Mouse (Mus musculus) midbrain, embryonic 13.5 days (tissue): ENCODE data around the gene Fshr. TPM values are rescaled to one million over a fixed set of nuclear protein-coding genes. Genes with fewer than 3 reads are reported as not detected.
"Not testable (repeated sequence)": the region's sequence is repeated elsewhere in the genome, so short reads cannot be mapped to it uniquely, and the experiment has no call there.

ENCODE experiments used
- ATAC-seq: fragments of 200-750 bp; cut with Nextera tagmentation; 2 replicates; pipeline ENCODE4 v1.8.0; 2017; ENCODE audit warnings: mild to moderate bottlenecking, moderate TSS enrichment, moderate library complexity
- H3K27ac ChIP-seq: fragments of 300-500 bp; sonication (generic); 2 replicates; pipeline ENCODE4 v1.5.1; 2015; ENCODE audit warnings: inconsistent platforms, mild to moderate bottlenecking, moderate library complexity
- H3K27me3 ChIP-seq: fragments of 300-500 bp; sonication (generic); 2 replicates; pipeline ENCODE4 v1.6.1; 2015; ENCODE audit warnings: mild to moderate bottlenecking, inconsistent platforms
- H3K36me3 ChIP-seq: fragments of 300-500 bp; sonication (generic); 2 replicates; pipeline ENCODE4 v1.6.1; 2015; ENCODE audit warnings: mild to moderate bottlenecking, inconsistent platforms
- H3K4me1 ChIP-seq: fragments of 300-500 bp; sonication (generic); replicated peaks from 2 replicates; pipeline ENCODE4 v1.6.1; 2015; ENCODE audit warnings: inconsistent platforms
- H3K4me2 ChIP-seq: fragments of 300-500 bp; sonication (generic); replicated peaks from 2 replicates; pipeline ENCODE4 v1.6.1; 2015; ENCODE audit warnings: moderate library complexity, mild to moderate bottlenecking, inconsistent platforms
- H3K4me3 ChIP-seq: fragments of 300-500 bp; sonication (generic); replicated peaks from 2 replicates; pipeline ENCODE4 v1.5.1; 2015; ENCODE audit warnings: mild to moderate bottlenecking, inconsistent platforms
- H3K9ac ChIP-seq: fragments of 300-500 bp; sonication (generic); replicated peaks from 2 replicates; pipeline ENCODE4 v1.6.1; 2015; ENCODE audit warnings: mild to moderate bottlenecking, inconsistent platforms
- H3K9me3 ChIP-seq: fragments of 300-500 bp; sonication (generic); 2 replicates; pipeline ENCODE4 v1.6.1; 2016; ENCODE audit warnings: mild to moderate bottlenecking, inconsistent platforms
- WGBS: fragments of 180-500 bp; shearing (Covaris S2); methylation state at CpG from one replicate; pipeline ENCODE4 v1.1.7; 2015; 5-methylcytosine and 5-hydroxymethylcytosine counted together
- polyA plus RNA-seq: library from polyadenylated mRNA; unstranded; fragments of >200 nt; fragmentation: Nextera tagmentation; extraction: Ambion mirVana; gene quantifications from 2 replicates; pipeline ENCODE4 v1.2.1, GENCODE M21; 2015

The Fshr gene
- not detected in 2 replicates for polyA plus RNA-seq

- Histone ChIP-seq H3K4me1 (no peaks in the 10 kb centered on the region), H3K36me3 (no peaks in the 10 kb centered on the region), H3K9me3 (no peaks in the 10 kb centered on the region), H3K27me3 (no peaks in the 10 kb centered on the region), H3K9ac (no peak within 1 kb of the TSS), H3K4me3 (no peak within 1 kb of the TSS), H3K4me2 (no peak within 1 kb of the TSS), H3K27ac (no peak within 1 kb of the TSS)
- no peak for ATAC-seq
- WGBS: 90% methylated on average over 6 of the region's 6 CpGs
Observed at GRCm38 (mm10) chr17:89200575-89200974, at the start of gene Fshr. Fshr (minus strand) TSS chr17:89200675.

GRCm38 (mm10) chr17:89202181-89202580, 1.7 kb upstream of the Fshr start:
- 84% methylated on average over 6 of the region's 6 CpGs for WGBS
- Histone ChIP-seq H3K4me3 (no peak overlapping the region), H3K4me2 (no peak overlapping the region), H3K27ac (no peak overlapping the region), H3K36me3 (no peaks in the 10 kb centered on the region), H3K9ac (no peak overlapping the region), H3K27me3 (no peaks in the 10 kb centered on the region), H3K4me1 (no peaks in the 10 kb centered on the region), H3K9me3 (no peaks in the 10 kb centered on the region)
- ATAC-seq: no peak

GRCm38 (mm10) chr17:89173545-89173944, 26.9 kb downstream of the Fshr start:
- H3K9me3 ChIP-seq: no peaks in the 10 kb centered on the region
- no peak overlapping the region for H3K4me2 ChIP-seq
- no peak overlapping the region for H3K4me3 ChIP-seq
- no peak overlapping the region for H3K27ac ChIP-seq
- no peaks in the 10 kb centered on the region for H3K4me1 ChIP-seq
- ATAC-seq: no peak
- no peak overlapping the region for H3K9ac ChIP-seq
- H3K36me3 ChIP-seq: no peaks in the 10 kb centered on the region
- no peaks in the 10 kb centered on the region for H3K27me3 ChIP-seq
- WGBS: 93% methylated on average over 1 of the region's 1 CpGs

- Histone ChIP-seq H3K27ac (no peak overlapping the region), H3K36me3 (no peaks in the 10 kb centered on the region), H3K9me3 (no peaks in the 10 kb centered on the region), H3K9ac (no peak overlapping the region), H3K27me3 (no peaks in the 10 kb centered on the region), H3K4me1 (no peaks in the 10 kb centered on the region), H3K4me3 (no peak overlapping the region), H3K4me2 (no peak overlapping the region)
- no peak for ATAC-seq
Observed at GRCm38 (mm10) chr17:89164773-89165172, 35.7 kb downstream of the Fshr start.

- 99% methylated on average over 3 of the region's 3 CpGs for WGBS
- Histone ChIP-seq H3K36me3 (no peaks in the 10 kb centered on the region), H3K27me3 (no peaks in the 10 kb centered on the region), H3K9ac (no peak overlapping the region), H3K4me3 (no peak overlapping the region), H3K4me2 (no peak overlapping the region), H3K9me3 (no peaks in the 10 kb centered on the region), H3K27ac (no peak overlapping the region), H3K4me1 (no peaks in the 10 kb centered on the region)
- no peak for ATAC-seq
Observed at GRCm38 (mm10) chr17:89162475-89162874, 38.0 kb downstream of the Fshr start.

- not testable (repeated sequence) for H3K4me1 ChIP-seq, H3K27me3 ChIP-seq, H3K4me3 ChIP-seq, H3K9ac ChIP-seq, H3K27ac ChIP-seq, H3K4me2 ChIP-seq, H3K36me3 ChIP-seq, H3K9me3 ChIP-seq, ATAC-seq
- WGBS: 91% methylated on average over 3 of the region's 3 CpGs
Observed at GRCm38 (mm10) chr17:89159343-89159742, 41.1 kb downstream of the Fshr start.

- Histone ChIP-seq H3K27me3 (no peaks in the 10 kb centered on the region), H3K36me3 (no peaks in the 10 kb centered on the region), H3K4me1 (no peaks in the 10 kb centered on the region), H3K27ac (no peak overlapping the region), H3K4me3 (no peak overlapping the region), H3K9ac (no peak overlapping the region), H3K9me3 (no peaks in the 10 kb centered on the region), H3K4me2 (no peak overlapping the region)
- WGBS: 85% methylated on average over 6 of the region's 6 CpGs
- ATAC-seq: no peak
Observed at GRCm38 (mm10) chr17:89144806-89145205, 55.7 kb downstream of the Fshr start.

GRCm38 (mm10) chr17:89120023-89120422, 80.5 kb downstream of the Fshr start:
- Histone ChIP-seq H3K36me3 (no peaks in the 10 kb centered on the region), H3K4me3 (no peak overlapping the region), H3K4me2 (no peak overlapping the region), H3K4me1 (no peaks in the 10 kb centered on the region), H3K27me3 (no peaks in the 10 kb centered on the region), H3K9ac (no peak overlapping the region), H3K27ac (no peak overlapping the region), H3K9me3 (no peaks in the 10 kb centered on the region)
- ATAC-seq: no peak
- WGBS: 79% methylated on average over 2 of the region's 2 CpGs

GRCm38 (mm10) chr17:89119250-89119649, 81.2 kb downstream of the Fshr start:
- no peaks in the 10 kb centered on the region for H3K36me3 ChIP-seq
- H3K9ac ChIP-seq: no peak overlapping the region
- no peak for ATAC-seq
- H3K4me2 ChIP-seq: no peak overlapping the region
- 60% methylated on average over 2 of the region's 2 CpGs for WGBS
- no peak overlapping the region for H3K27ac ChIP-seq
- H3K27me3 ChIP-seq: no peaks in the 10 kb centered on the region
- no peaks in the 10 kb centered on the region for H3K4me1 ChIP-seq
- H3K9me3 ChIP-seq: no peaks in the 10 kb centered on the region
- H3K4me3 ChIP-seq: no peak overlapping the region

GRCm38 (mm10) chr17:89113944-89114343, 86.5 kb downstream of the Fshr start:
- H3K27ac ChIP-seq: no peak overlapping the region

GRCm38 (mm10) chr17:89100719-89101350, 99.6 kb downstream of the Fshr start:
- Histone ChIP-seq H3K4me2 (no peak overlapping the region), H3K4me1 (no peaks in the 10 kb centered on the region), H3K9me3 (no peaks in the 10 kb centered on the region), H3K4me3 (no peak overlapping the region), H3K27ac (no peak overlapping the region), H3K27me3 (no peaks in the 10 kb centered on the region), H3K36me3 (no peaks in the 10 kb centered on the region), H3K9ac (no peak overlapping the region)
- no peak for ATAC-seq
- 86% methylated on average over 5 of the region's 5 CpGs for WGBS

More at GRCm38 (mm10) chr17:89113944-89114343, 86.5 kb downstream of the Fshr start:
- Histone ChIP-seq H3K27me3 (no peaks in the 10 kb centered on the region), H3K4me3 (no peak overlapping the region), H3K4me2 (no peak overlapping the region), H3K9ac (no peak overlapping the region), H3K36me3 (no peaks in the 10 kb centered on the region), H3K4me1 (no peaks in the 10 kb centered on the region), H3K9me3 (no peaks in the 10 kb centered on the region)
- ATAC-seq: no peak

GRCm38 (mm10) chr17:89099733-89100132, 100.7 kb downstream of the Fshr start:
- not testable (repeated sequence) for H3K36me3 ChIP-seq, H3K4me3 ChIP-seq, H3K4me1 ChIP-seq, ATAC-seq, H3K9me3 ChIP-seq, H3K4me2 ChIP-seq, H3K27me3 ChIP-seq, H3K9ac ChIP-seq, H3K27ac ChIP-seq
- WGBS: 88% methylated on average over 1 of the region's 1 CpGs
